Mouse (Mus musculus): ENCODE data around the gene C1qbp. TPM values are rescaled to one million over a fixed set of nuclear protein-coding genes. Genes with fewer than 3 reads are reported as not detected.

C1qbp gene
- polyA plus RNA-seq, 1 experiment = 407 TPM

DNA sequence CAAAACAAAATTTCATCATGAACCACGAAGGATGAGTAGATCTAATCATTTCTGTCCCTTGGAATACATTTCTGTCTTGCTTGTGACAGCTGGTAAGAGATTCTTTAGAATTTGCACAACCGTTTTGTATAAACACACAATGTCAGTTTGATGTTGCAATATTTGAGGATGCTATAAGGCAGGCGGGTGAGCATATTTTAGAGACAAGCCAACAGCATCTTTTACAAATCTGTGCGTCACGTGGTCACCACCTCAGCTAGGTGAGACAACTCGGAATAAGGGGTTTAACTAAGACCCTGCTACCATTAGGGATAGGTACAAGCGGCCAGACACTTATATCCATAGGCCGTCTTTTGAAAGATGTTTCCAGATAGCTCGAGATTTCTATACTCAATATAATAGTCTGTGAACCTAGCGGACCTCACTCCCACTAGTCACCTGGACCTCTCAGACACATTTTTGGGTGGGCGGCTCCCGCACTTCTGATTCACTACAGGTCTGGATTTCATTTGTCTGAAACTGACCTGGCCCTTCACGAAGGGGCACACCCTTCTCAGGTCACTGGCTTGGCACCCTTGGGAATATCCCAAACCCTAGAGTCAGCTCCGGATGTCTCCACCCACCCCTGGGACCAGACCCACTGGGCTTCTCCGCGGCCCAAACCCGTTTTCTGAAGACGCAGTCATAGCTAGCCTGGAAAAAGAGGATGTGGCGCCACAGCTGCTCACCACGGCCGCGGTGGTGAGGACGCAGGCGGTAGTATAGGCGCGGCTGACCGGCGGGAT, 35.8 kb upstream of the C1qbp start:
- no peaks in the 10 kb centered on the region for H3K4me1 ChIP-seq (ENCODE audit: control insufficient read depth, insufficient read depth, low read length)
- H3K9me3 ChIP-seq (replicated peaks; ENCODE audit: control insufficient read depth, insufficient read depth, low read length, poor library complexity, severe bottlenecking) = no peaks in the 10 kb centered on the region
- H3K9ac ChIP-seq (ENCODE audit: low read depth, poor library complexity, severe bottlenecking) = peak overlapping the region; percentile 70
- no peak overlapping the region for H3K27ac ChIP-seq (ENCODE audit: insufficient read depth, low read length)
- TF ChIP-seq POLR2A (IDR thresholded peaks at IDR 0.05; ENCODE audit: insufficient read depth, low read length) (no peak), CTCF (IDR thresholded peaks at IDR 0.05; ENCODE audit: low read depth, low read length) (no peak), EP300 (IDR thresholded peaks at IDR 0.05; ENCODE audit: insufficient read depth, low read depth, low read length) (no peak)
- H3K27me3 ChIP-seq (ENCODE audit: control insufficient read depth, insufficient read depth, low read length, poor library complexity, severe bottlenecking) = no peaks in the 10 kb centered on the region
- peaks cover 32% of the 10 kb centered on the region for H3K36me3 ChIP-seq (ENCODE audit: control insufficient read depth, insufficient read depth, low read length, poor library complexity, severe bottlenecking)
- peak overlapping the region; percentile 95 for H3K4me3 ChIP-seq (ENCODE audit: low read depth, low read length)

GRCm38 (mm10) chr11:71017051-71017450, 34.2 kb upstream of the C1qbp start:
- no peaks in the 10 kb centered on the region for H3K9me3 ChIP-seq (replicated peaks; ENCODE audit: control insufficient read depth, insufficient read depth, low read length, poor library complexity, severe bottlenecking)
- H3K27me3 ChIP-seq (ENCODE audit: control insufficient read depth, insufficient read depth, low read length, poor library complexity, severe bottlenecking) = no peaks in the 10 kb centered on the region
- H3K4me3 ChIP-seq (ENCODE audit: low read depth, low read length) = no peak overlapping the region
- no peak overlapping the region for H3K9ac ChIP-seq (ENCODE audit: low read depth, poor library complexity, severe bottlenecking)
- peaks cover 27% of the 10 kb centered on the region for H3K36me3 ChIP-seq (ENCODE audit: control insufficient read depth, insufficient read depth, low read length, poor library complexity, severe bottlenecking)
- no peak overlapping the region for H3K27ac ChIP-seq (ENCODE audit: insufficient read depth, low read length)
- no peaks in the 10 kb centered on the region for H3K4me1 ChIP-seq (ENCODE audit: control insufficient read depth, insufficient read depth, low read length)
- TF ChIP-seq EP300 (IDR thresholded peaks at IDR 0.05; ENCODE audit: insufficient read depth, low read depth, low read length) (no peak), POLR2A (IDR thresholded peaks at IDR 0.05; ENCODE audit: insufficient read depth, low read length) (no peak), CTCF (IDR thresholded peaks at IDR 0.05; ENCODE audit: low read depth, low read length) (no peak)

DNA sequence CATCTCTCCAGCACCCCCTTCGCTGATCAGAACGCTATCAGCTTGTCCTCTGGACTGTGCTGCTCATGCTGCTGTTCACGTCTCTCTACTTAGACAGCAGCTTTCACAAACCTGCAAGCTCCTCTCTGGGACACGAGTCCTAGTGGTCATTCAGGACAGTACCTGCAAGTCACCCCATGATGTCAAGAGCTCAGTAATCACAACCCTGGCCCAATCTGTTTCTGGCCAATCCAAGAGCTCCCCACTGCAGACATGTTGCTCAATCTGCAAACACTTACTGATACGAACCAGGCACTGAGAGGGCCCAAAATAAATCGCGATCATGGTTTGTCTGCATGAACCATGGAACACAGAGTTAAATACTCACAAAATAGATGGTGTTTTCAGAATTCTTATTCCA, 29.9 kb upstream of the C1qbp start:
- no peaks in the 10 kb centered on the region for H3K4me1 ChIP-seq (ENCODE audit: control insufficient read depth, insufficient read depth, low read length)
- no peaks in the 10 kb centered on the region for H3K9me3 ChIP-seq (replicated peaks; ENCODE audit: control insufficient read depth, insufficient read depth, low read length, poor library complexity, severe bottlenecking)
- no peak overlapping the region for H3K27ac ChIP-seq (ENCODE audit: insufficient read depth, low read length)
- TF ChIP-seq EP300 (IDR thresholded peaks at IDR 0.05; ENCODE audit: insufficient read depth, low read depth, low read length) (no peak), CTCF (IDR thresholded peaks at IDR 0.05; ENCODE audit: low read depth, low read length) (no peak), POLR2A (IDR thresholded peaks at IDR 0.05; ENCODE audit: insufficient read depth, low read length) (no peak)
- peaks cover 45% of the 10 kb centered on the region for H3K36me3 ChIP-seq (ENCODE audit: control insufficient read depth, insufficient read depth, low read length, poor library complexity, severe bottlenecking)
- no peaks in the 10 kb centered on the region for H3K27me3 ChIP-seq (ENCODE audit: control insufficient read depth, insufficient read depth, low read length, poor library complexity, severe bottlenecking)
- H3K4me3 ChIP-seq (ENCODE audit: low read depth, low read length) = no peak overlapping the region
- H3K9ac ChIP-seq (ENCODE audit: low read depth, poor library complexity, severe bottlenecking) = no peak overlapping the region

- no peak overlapping the region for H3K4me3 ChIP-seq (ENCODE audit: low read depth, low read length)
- H3K27me3 ChIP-seq (ENCODE audit: control insufficient read depth, insufficient read depth, low read length, poor library complexity, severe bottlenecking) = no peaks in the 10 kb centered on the region
- no peaks in the 10 kb centered on the region for H3K4me1 ChIP-seq (ENCODE audit: control insufficient read depth, insufficient read depth, low read length)
- no peaks in the 10 kb centered on the region for H3K9me3 ChIP-seq (replicated peaks; ENCODE audit: control insufficient read depth, insufficient read depth, low read length, poor library complexity, severe bottlenecking)
- no peak overlapping the region for H3K9ac ChIP-seq (ENCODE audit: low read depth, poor library complexity, severe bottlenecking)
- TF ChIP-seq CTCF (IDR thresholded peaks at IDR 0.05; ENCODE audit: low read depth, low read length) (no peak), POLR2A (IDR thresholded peaks at IDR 0.05; ENCODE audit: insufficient read depth, low read length) (no peak), EP300 (IDR thresholded peaks at IDR 0.05; ENCODE audit: insufficient read depth, low read depth, low read length) (no peak)
- H3K36me3 ChIP-seq (ENCODE audit: control insufficient read depth, insufficient read depth, low read length, poor library complexity, severe bottlenecking) = peaks cover 34% of the 10 kb centered on the region
- H3K27ac ChIP-seq (ENCODE audit: insufficient read depth, low read length) = no peak overlapping the region
These were observed 25.5 kb upstream of the C1qbp start for GRCm38 (mm10) chr11:71008321-71008720.

- Histone ChIP-seq H3K4me1 (ENCODE audit: control insufficient read depth, insufficient read depth, low read length) (no peaks in the 10 kb centered on the region), H3K9me3 (replicated peaks; ENCODE audit: control insufficient read depth, insufficient read depth, low read length, poor library complexity, severe bottlenecking) (no peaks in the 10 kb centered on the region), H3K9ac (ENCODE audit: low read depth, poor library complexity, severe bottlenecking) (no peak overlapping the region), H3K27me3 (ENCODE audit: control insufficient read depth, insufficient read depth, low read length, poor library complexity, severe bottlenecking) (no peaks in the 10 kb centered on the region), H3K36me3 (ENCODE audit: control insufficient read depth, insufficient read depth, low read length, poor library complexity, severe bottlenecking) (peaks cover 33% of the 10 kb centered on the region), H3K27ac (ENCODE audit: insufficient read depth, low read length) (no peak overlapping the region), H3K4me3 (ENCODE audit: low read depth, low read length) (no peak overlapping the region)
- no peak for TF ChIP-seq POLR2A (IDR thresholded peaks at IDR 0.05; ENCODE audit: insufficient read depth, low read length)
- no peak for TF ChIP-seq EP300 (IDR thresholded peaks at IDR 0.05; ENCODE audit: insufficient read depth, low read depth, low read length)
- TF ChIP-seq CTCF (IDR thresholded peaks at IDR 0.05; ENCODE audit: low read depth, low read length) = no peak
These were observed 25.0 kb upstream of the C1qbp start for GRCm38 (mm10) chr11:71007831-71008230.

GRCm38 (mm10) chr11:71007026-71007425, 24.2 kb upstream of the C1qbp start:
- no peak overlapping the region for H3K4me3 ChIP-seq (ENCODE audit: low read depth, low read length)
- H3K9me3 ChIP-seq (replicated peaks; ENCODE audit: control insufficient read depth, insufficient read depth, low read length, poor library complexity, severe bottlenecking) = no peaks in the 10 kb centered on the region
- no peaks in the 10 kb centered on the region for H3K4me1 ChIP-seq (ENCODE audit: control insufficient read depth, insufficient read depth, low read length)
- TF ChIP-seq POLR2A (IDR thresholded peaks at IDR 0.05; ENCODE audit: insufficient read depth, low read length) = no peak
- no peak for TF ChIP-seq CTCF (IDR thresholded peaks at IDR 0.05; ENCODE audit: low read depth, low read length)
- no peak for TF ChIP-seq EP300 (IDR thresholded peaks at IDR 0.05; ENCODE audit: insufficient read depth, low read depth, low read length)
- no peaks in the 10 kb centered on the region for H3K27me3 ChIP-seq (ENCODE audit: control insufficient read depth, insufficient read depth, low read length, poor library complexity, severe bottlenecking)
- peaks cover 27% of the 10 kb centered on the region for H3K36me3 ChIP-seq (ENCODE audit: control insufficient read depth, insufficient read depth, low read length, poor library complexity, severe bottlenecking)
- H3K27ac ChIP-seq (ENCODE audit: insufficient read depth, low read length) = no peak overlapping the region
- no peak overlapping the region for H3K9ac ChIP-seq (ENCODE audit: low read depth, poor library complexity, severe bottlenecking)
